Mouse (Mus musculus) limb, embryonic 12.5 days (tissue): ENCODE data around the gene Syn3. TPM values are rescaled to one million over a fixed set of nuclear protein-coding genes. Genes with fewer than 3 reads are reported as not detected.

Source experiments
- ATAC-seq: fragments of 200-750 bp; cut with Nextera tagmentation; 2 replicates; pipeline ENCODE4 v1.8.0; 2017; ENCODE audit warnings: low read depth, moderate TSS enrichment; ENCODE audit not compliant: insufficient number of reproducible peaks, insufficient read depth, low FRiP score, low TSS enrichment
- H3K27ac ChIP-seq: fragments of 300-500 bp; sonication (generic); 2 replicates; pipeline ENCODE4 v1.5.1; 2016; ENCODE audit warnings: mild to moderate bottlenecking, moderate library complexity
- H3K27me3 ChIP-seq: fragments of 300-500 bp; sonication (generic); 2 replicates; pipeline ENCODE4 v1.6.1; 2016; ENCODE audit warnings: mild to moderate bottlenecking, moderate library complexity
- H3K36me3 ChIP-seq: fragments of 300-500 bp; sonication (generic); 2 replicates; pipeline ENCODE4 v1.6.1; 2016; ENCODE audit warnings: mild to moderate bottlenecking, moderate library complexity
- H3K4me1 ChIP-seq: fragments of 300-500 bp; sonication (generic); replicated peaks from 2 replicates; pipeline ENCODE4 v1.6.1; 2016
- H3K4me2 ChIP-seq: fragments of 300-500 bp; sonication (generic); 2 replicates; pipeline ENCODE4 v1.6.1; 2016; ENCODE audit warnings: mild to moderate bottlenecking, moderate library complexity
- H3K4me3 ChIP-seq: fragments of 300-500 bp; sonication (generic); replicated peaks from 2 replicates; pipeline ENCODE4 v1.5.1; 2016; ENCODE audit warnings: mild to moderate bottlenecking
- H3K9ac ChIP-seq: fragments of 300-500 bp; sonication (generic); replicated peaks from 2 replicates; pipeline ENCODE4 v1.6.1; 2016; ENCODE audit warnings: mild to moderate bottlenecking, moderate library complexity
- H3K9me3 ChIP-seq: fragments of 300-500 bp; sonication (generic); 2 replicates; pipeline ENCODE4 v1.6.1; 2016; ENCODE audit warnings: mild to moderate bottlenecking, moderate library complexity
- WGBS: fragments of 180-500 bp; shearing (Covaris S2); methylation state at CpG from one replicate; pipeline ENCODE4 v1.1.7; 2016; 5-methylcytosine and 5-hydroxymethylcytosine counted together
- polyA plus RNA-seq: library from polyadenylated mRNA; unstranded; fragments of >200 nt; fragmentation: Nextera tagmentation; extraction: Ambion mirVana; gene quantifications from 2 replicates; pipeline ENCODE4 v1.2.1, GENCODE M21; 2016

The Syn3 gene
- polyA plus RNA-seq, 1 experiment from 2014 or later: 4.1 TPM

GRCm38 (mm10) chr10:86344654-86345053, 154.0 kb downstream of the Syn3 start:
- H3K4me2 ChIP-seq: no peak overlapping the region
- H3K36me3 ChIP-seq: peaks cover 71% of the 10 kb centered on the region
- H3K27me3 ChIP-seq: no peaks in the 10 kb centered on the region
- no peak overlapping the region for H3K4me3 ChIP-seq
- 83% methylated on average over 6 of the region's 6 CpGs for WGBS
- H3K9me3 ChIP-seq: no peaks in the 10 kb centered on the region
- H3K4me1 ChIP-seq: peaks cover 31% of the 10 kb centered on the region
- no peak overlapping the region for H3K27ac ChIP-seq
- no peak for ATAC-seq
- no peak overlapping the region for H3K9ac ChIP-seq

- no peak overlapping the region for H3K9ac ChIP-seq
- H3K4me1 ChIP-seq: peaks cover 32% of the 10 kb centered on the region
- WGBS: 87% methylated on average over 7 of the region's 7 CpGs
- H3K4me2 ChIP-seq: no peak overlapping the region
- H3K27me3 ChIP-seq: no peaks in the 10 kb centered on the region
- H3K27ac ChIP-seq: no peak overlapping the region
- no peak for ATAC-seq
- H3K36me3 ChIP-seq: peaks cover 67% of the 10 kb centered on the region
- H3K9me3 ChIP-seq: no peaks in the 10 kb centered on the region
- no peak overlapping the region for H3K4me3 ChIP-seq
Observed at GRCm38 (mm10) chr10:86343931-86344330, 154.8 kb downstream of the Syn3 start.

GRCm38 (mm10) chr10:86343362-86343761, 155.3 kb downstream of the Syn3 start:
- no peak overlapping the region for H3K4me2 ChIP-seq
- WGBS: 92% methylated on average over 6 of the region's 6 CpGs
- no peak for ATAC-seq
- H3K4me1 ChIP-seq: peaks cover 35% of the 10 kb centered on the region
- H3K4me3 ChIP-seq: no peak overlapping the region
- no peak overlapping the region for H3K9ac ChIP-seq
- H3K9me3 ChIP-seq: no peaks in the 10 kb centered on the region
- H3K36me3 ChIP-seq: peaks cover 62% of the 10 kb centered on the region
- H3K27ac ChIP-seq: no peak overlapping the region
- no peaks in the 10 kb centered on the region for H3K27me3 ChIP-seq

GRCm38 (mm10) chr10:86342713-86343112, 156.0 kb downstream of the Syn3 start:
- no peak for ATAC-seq
- Histone ChIP-seq H3K4me2 (no peak overlapping the region), H3K27me3 (no peaks in the 10 kb centered on the region), H3K4me3 (no peak overlapping the region), H3K9me3 (no peaks in the 10 kb centered on the region), H3K36me3 (peaks cover 57% of the 10 kb centered on the region), H3K27ac (0 out of 2 replicates have a peak overlapping the region, but pooled peaks have one; percentile 4), H3K9ac (no peak overlapping the region), H3K4me1 (peaks cover 41% of the 10 kb centered on the region)
- 53% methylated on average over 7 of the region's 7 CpGs for WGBS

- H3K4me1 ChIP-seq: peaks cover 47% of the 10 kb centered on the region
Observed at GRCm38 (mm10) chr10:86342151-86342550, 156.5 kb downstream of the Syn3 start.

GRCm38 (mm10) chr10:86341589-86341988, 157.1 kb downstream of the Syn3 start:
- H3K9me3 ChIP-seq: no peaks in the 10 kb centered on the region
- 30% methylated on average over 8 of the region's 8 CpGs for WGBS
- no peak for ATAC-seq
- H3K4me1 ChIP-seq: peaks cover 53% of the 10 kb centered on the region
- H3K4me2 ChIP-seq: no peak overlapping the region
- H3K4me3 ChIP-seq: no peak overlapping the region
- no peak overlapping the region for H3K27ac ChIP-seq
- no peaks in the 10 kb centered on the region for H3K27me3 ChIP-seq
- H3K36me3 ChIP-seq: peaks cover 49% of the 10 kb centered on the region
- no peak overlapping the region for H3K9ac ChIP-seq

More at GRCm38 (mm10) chr10:86342151-86342550, 156.5 kb downstream of the Syn3 start:
- ATAC-seq: no peak
- Histone ChIP-seq H3K4me2 (no peak overlapping the region), H3K27me3 (no peaks in the 10 kb centered on the region), H3K36me3 (peaks cover 53% of the 10 kb centered on the region), H3K4me3 (no peak overlapping the region), H3K9ac (no peak overlapping the region), H3K9me3 (no peaks in the 10 kb centered on the region), H3K27ac (0 out of 2 replicates have a peak overlapping the region, but pooled peaks have one; percentile 4)
- 73% methylated on average over 4 of the region's 4 CpGs for WGBS

GRCm38 (mm10) chr10:86340991-86341527, 157.6 kb downstream of the Syn3 start:
- Histone ChIP-seq H3K4me2 (no peak overlapping the region), H3K4me1 (peaks cover 57% of the 10 kb centered on the region), H3K4me3 (no peak overlapping the region), H3K27me3 (no peaks in the 10 kb centered on the region), H3K36me3 (peaks cover 44% of the 10 kb centered on the region), H3K9ac (no peak overlapping the region), H3K27ac (no peak overlapping the region), H3K9me3 (no peaks in the 10 kb centered on the region)
- 74% methylated on average over 3 of the region's 3 CpGs for WGBS
- no peak for ATAC-seq

GRCm38 (mm10) chr10:86340421-86340820, 158.3 kb downstream of the Syn3 start:
- Histone ChIP-seq H3K36me3 (peaks cover 38% of the 10 kb centered on the region), H3K9me3 (no peaks in the 10 kb centered on the region), H3K4me1 (peaks cover 60% of the 10 kb centered on the region), H3K27me3 (no peaks in the 10 kb centered on the region), H3K9ac (no peak overlapping the region), H3K4me3 (no peak overlapping the region), H3K4me2 (no peak overlapping the region), H3K27ac (0 out of 2 replicates have a peak overlapping the region, but pooled peaks have one; percentile 7)
- 75% methylated on average over 7 of the region's 7 CpGs for WGBS
- no peak for ATAC-seq

- Histone ChIP-seq H3K4me1 (peaks cover 66% of the 10 kb centered on the region), H3K27me3 (no peaks in the 10 kb centered on the region), H3K4me3 (no peak overlapping the region), H3K4me2 (no peak overlapping the region), H3K9me3 (no peaks in the 10 kb centered on the region), H3K36me3 (peaks cover 32% of the 10 kb centered on the region), H3K27ac (0 out of 2 replicates have a peak overlapping the region, but pooled peaks have one; percentile 66), H3K9ac (no peak overlapping the region)
- no peak for ATAC-seq
- WGBS: 71% methylated on average over 2 of the region's 2 CpGs
Observed at GRCm38 (mm10) chr10:86339649-86340379, 158.9 kb downstream of the Syn3 start.

- Histone ChIP-seq H3K36me3 (peaks cover 25% of the 10 kb centered on the region), H3K4me3 (no peak overlapping the region), H3K27me3 (no peaks in the 10 kb centered on the region), H3K4me2 (no peak overlapping the region), H3K27ac (no peak overlapping the region), H3K9me3 (no peaks in the 10 kb centered on the region), H3K9ac (no peak overlapping the region), H3K4me1 (peaks cover 73% of the 10 kb centered on the region)
- 80% methylated on average over 4 of the region's 4 CpGs for WGBS
- no peak for ATAC-seq
Observed at GRCm38 (mm10) chr10:86339121-86339520, 159.6 kb downstream of the Syn3 start.

- peaks cover 74% of the 10 kb centered on the region for H3K4me1 ChIP-seq
Observed at GRCm38 (mm10) chr10:86338121-86338715, 160.5 kb downstream of the Syn3 start.

More at GRCm38 (mm10) chr10:86338121-86338715, 160.5 kb downstream of the Syn3 start:
- Histone ChIP-seq H3K4me3 (no peak overlapping the region), H3K4me2 (no peak overlapping the region), H3K27me3 (no peaks in the 10 kb centered on the region), H3K9ac (no peak overlapping the region), H3K27ac (no peak overlapping the region), H3K9me3 (no peaks in the 10 kb centered on the region), H3K36me3 (peaks cover 17% of the 10 kb centered on the region; the same call in 1 of the 2 replicates)
- 54% methylated on average over 4 of the region's 4 CpGs for WGBS
- ATAC-seq: no peak
